Mouse (Mus musculus): Measurements from ENCODE around the gene Gm6096.

DNA sequence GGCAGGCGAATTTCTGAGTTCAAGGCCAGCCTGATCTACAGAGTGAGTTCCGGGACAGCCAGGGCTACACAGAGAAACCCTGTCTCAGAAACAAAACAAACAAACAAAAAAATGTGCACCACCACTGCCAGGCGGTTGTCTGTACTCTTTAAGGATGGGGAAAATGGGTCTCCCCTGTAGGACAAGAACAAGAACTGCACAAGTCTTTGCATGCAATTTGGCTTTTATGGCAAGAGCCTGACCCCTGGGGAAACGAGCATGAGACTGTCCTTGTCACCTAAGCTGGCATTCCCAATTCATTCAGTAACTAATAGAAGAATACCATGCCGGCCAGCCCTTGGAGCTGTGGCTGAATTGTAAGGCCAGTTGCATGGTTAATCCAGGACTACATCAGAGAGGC lies 15.2 kb upstream of the Gm6096 start:
- TF ChIP-seq POLR2A (IDR thresholded peaks at IDR 0.05; ENCODE audit: borderline replicate concordance, extremely low read depth, insufficient read depth, insufficient read length, poor library complexity, severe bottlenecking), result no peak
- no peak for TF ChIP-seq CTCF (IDR thresholded peaks at IDR 0.05; ENCODE audit: borderline replicate concordance, extremely low read depth, insufficient read depth, insufficient read length)

Measured in brain, embryonic 14.5 days (tissue).